Mouse (Mus musculus) heart, embryonic 15.5 days (tissue): ENCODE data around the gene Mocs3. TPM values are rescaled to one million over a fixed set of nuclear protein-coding genes. Genes with fewer than 3 reads are reported as not detected.

Experiments used
- ATAC-seq: fragments of 200-750 bp; cut with Nextera tagmentation; replicated peaks from 2 replicates; pipeline ENCODE4 v1.8.0; 2017; ENCODE audit warnings: low read depth, moderate TSS enrichment; ENCODE audit not compliant: insufficient number of reproducible peaks, insufficient read depth, low FRiP score
- H3K27ac ChIP-seq: fragments of 300-500 bp; sonication (generic); 2 replicates; pipeline ENCODE4 v1.5.1; 2015; ENCODE audit warnings: mild to moderate bottlenecking, inconsistent platforms
- H3K27me3 ChIP-seq: fragments of 300-500 bp; sonication (generic); 2 replicates; pipeline ENCODE4 v1.6.1; 2015; ENCODE audit warnings: inconsistent platforms
- H3K36me3 ChIP-seq: fragments of 300-500 bp; sonication (generic); 2 replicates; pipeline ENCODE4 v1.6.1; 2015; ENCODE audit warnings: mild to moderate bottlenecking, inconsistent platforms
- H3K4me1 ChIP-seq: fragments of 300-500 bp; sonication (generic); replicated peaks from 2 replicates; pipeline ENCODE4 v1.6.1; 2015; ENCODE audit warnings: inconsistent platforms
- H3K4me2 ChIP-seq: fragments of 300-500 bp; sonication (generic); 2 replicates; pipeline ENCODE4 v1.6.1; 2015; ENCODE audit warnings: inconsistent platforms, mild to moderate bottlenecking, moderate library complexity
- H3K4me3 ChIP-seq: fragments of 300-500 bp; sonication (generic); 2 replicates; pipeline ENCODE4 v1.5.1; 2015; ENCODE audit warnings: mild to moderate bottlenecking, inconsistent platforms
- H3K9ac ChIP-seq: fragments of 300-500 bp; sonication (generic); 2 replicates; pipeline ENCODE4 v1.6.1; 2015; ENCODE audit warnings: mild to moderate bottlenecking, inconsistent platforms
- H3K9me3 ChIP-seq: fragments of 300-500 bp; sonication (generic); replicated peaks from 2 replicates; pipeline ENCODE4 v1.6.1; 2016; ENCODE audit warnings: inconsistent platforms
- WGBS: fragments of 180-500 bp; shearing (Covaris S2); methylation state at CpG from one replicate; pipeline ENCODE4 v1.1.7; 2015; ENCODE audit warnings: mixed read lengths; 5-methylcytosine and 5-hydroxymethylcytosine counted together
- polyA plus RNA-seq: library from polyadenylated mRNA; unstranded; fragments of >200 nt; fragmentation: Nextera tagmentation; extraction: Ambion mirVana; gene quantifications from 2 replicates; pipeline ENCODE4 v1.2.1, GENCODE M21; 2015

The Mocs3 gene
- polyA plus RNA-seq, 1 experiment from 2014 or later: 4.2 TPM

DNA sequence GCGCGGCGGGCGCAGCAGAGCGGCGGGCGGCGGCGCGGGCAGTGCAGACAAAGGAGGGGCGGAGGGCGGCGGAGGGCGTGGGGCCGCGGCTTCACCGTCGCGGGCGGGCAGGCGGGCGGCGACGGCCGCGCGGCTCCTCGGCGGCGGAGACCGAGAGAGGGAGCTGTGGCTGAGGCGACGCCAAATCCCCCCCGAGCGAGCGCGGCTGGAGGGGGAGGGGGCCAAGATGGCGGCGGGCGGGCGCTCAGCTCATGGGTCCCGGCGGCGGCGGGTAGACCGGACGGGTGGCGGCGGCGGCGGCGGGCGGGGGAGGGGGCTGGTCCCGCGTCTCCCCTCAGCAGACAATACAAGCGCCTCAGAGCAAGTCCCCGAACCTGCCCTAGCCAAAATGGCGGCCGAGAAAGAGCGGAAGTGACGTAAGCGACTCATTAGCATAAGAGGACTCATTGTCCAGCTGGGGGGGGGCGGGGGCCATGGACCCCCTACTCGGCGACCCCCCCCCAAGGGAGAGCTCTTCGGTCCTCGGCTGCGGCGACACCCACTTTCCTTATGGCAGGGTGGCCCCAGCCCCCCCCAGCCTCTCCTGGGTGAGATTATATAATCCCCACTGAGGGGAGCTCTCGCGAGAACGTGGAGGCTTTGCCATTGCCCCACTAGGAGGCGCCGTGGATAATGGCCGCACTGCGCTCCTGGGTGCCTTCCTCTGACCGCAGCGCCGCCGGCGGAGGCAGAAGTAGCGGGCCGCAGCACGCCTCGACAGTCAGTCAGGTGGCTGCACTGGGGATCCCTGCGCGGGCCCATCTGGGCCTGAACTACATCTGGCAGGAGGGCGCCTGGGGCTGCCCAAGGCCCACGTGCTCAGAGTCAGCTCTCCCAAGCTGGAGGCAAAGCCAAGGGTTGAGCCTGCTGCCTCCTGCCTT is 23.4 kb upstream of the Mocs3 start, which contains the start of gene Adnp:
TSS of gene Adnp (minus strand) at position 388 of the 920 bp plus-strand sequence.
- peak within 1 kb of the TSS; percentile 100 for H3K9ac ChIP-seq
- H3K4me2 ChIP-seq: peak within 1 kb of the TSS; percentile 69
- H3K4me3 ChIP-seq: peak within 1 kb of the TSS; percentile 99
- no peaks in the 10 kb centered on the region for H3K9me3 ChIP-seq
- H3K4me1 ChIP-seq: peaks cover 17% of the 10 kb centered on the region
- under 1% methylated on average over 75 of the region's 89 CpGs for WGBS
- no peaks in the 10 kb centered on the region for H3K27me3 ChIP-seq
- ATAC-seq: peak; percentile 88
- H3K36me3 ChIP-seq: peaks cover 27% of the 10 kb centered on the region
- H3K27ac ChIP-seq: peak within 1 kb of the TSS; percentile 99

DNA sequence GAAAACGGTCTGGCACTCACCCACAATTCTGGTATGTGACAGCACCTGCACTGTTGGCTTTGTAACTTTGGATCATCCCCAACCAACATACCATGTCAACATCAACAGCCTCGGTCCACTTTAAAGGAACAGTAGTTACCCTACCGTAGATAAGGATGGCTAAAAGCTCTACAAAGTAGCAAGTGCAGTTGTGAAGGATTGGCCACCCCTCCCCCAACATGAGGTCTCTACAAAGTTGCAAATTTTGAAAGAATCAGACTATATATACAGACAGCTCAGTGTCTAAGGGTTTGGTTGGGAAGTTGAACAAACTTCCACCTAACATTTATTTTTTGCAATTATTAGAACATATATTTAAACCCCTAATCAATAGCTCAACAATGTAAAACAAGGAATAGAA is 22.5 kb upstream of the Mocs3 start:
- H3K4me2 ChIP-seq: no peak overlapping the region
- ATAC-seq: no peak
- H3K9ac ChIP-seq: no peak overlapping the region

DNA sequence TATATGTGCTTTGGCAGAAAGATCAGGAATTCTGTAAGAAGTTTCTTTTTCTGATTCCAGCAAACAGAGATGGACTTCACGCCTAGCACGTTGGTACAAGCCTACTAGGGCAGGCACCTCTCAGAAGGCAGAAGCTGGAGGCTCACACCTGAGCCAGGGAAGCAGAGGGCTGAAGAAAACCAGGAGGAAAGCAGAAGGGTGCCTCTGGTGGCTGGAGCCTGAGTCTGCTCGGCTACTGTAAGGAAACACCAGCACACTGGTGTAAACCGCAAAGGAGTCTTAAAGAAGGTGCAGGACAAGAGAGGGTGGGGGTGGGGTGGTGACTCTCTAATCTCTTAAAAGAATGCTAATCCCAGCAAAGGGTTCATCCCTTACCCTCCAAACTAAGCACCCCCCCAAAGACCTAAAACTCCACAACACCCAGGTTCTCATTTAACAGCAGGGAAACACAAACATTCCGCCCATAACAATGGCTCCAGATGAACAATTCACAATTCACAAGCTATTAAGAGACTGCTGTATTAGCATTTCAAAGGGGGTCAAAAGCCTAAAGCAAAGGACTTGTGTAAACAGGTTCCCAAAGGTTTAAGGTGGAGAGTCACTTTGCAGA is 16.5 kb upstream of the Mocs3 start:
- Histone ChIP-seq H3K27me3 (no peaks in the 10 kb centered on the region), H3K27ac (no peak overlapping the region), H3K4me3 (no peak overlapping the region), H3K36me3 (peaks cover 76% of the 10 kb centered on the region), H3K9me3 (no peaks in the 10 kb centered on the region), H3K4me1 (no peaks in the 10 kb centered on the region), H3K9ac (no peak overlapping the region), H3K4me2 (no peak overlapping the region)
- ATAC-seq: no peak
- 61% methylated on average over 5 of the region's 5 CpGs for WGBS

More for the DNA sequence above, 22.5 kb upstream of the Mocs3 start:
- Histone ChIP-seq H3K4me1 (peaks cover 14% of the 10 kb centered on the region), H3K27ac (peak overlapping the region; percentile 99), H3K27me3 (no peaks in the 10 kb centered on the region), H3K36me3 (peaks cover 36% of the 10 kb centered on the region), H3K4me3 (no peak overlapping the region), H3K9me3 (no peaks in the 10 kb centered on the region)
- WGBS: 90% methylated on average over 3 of the region's 3 CpGs

DNA sequence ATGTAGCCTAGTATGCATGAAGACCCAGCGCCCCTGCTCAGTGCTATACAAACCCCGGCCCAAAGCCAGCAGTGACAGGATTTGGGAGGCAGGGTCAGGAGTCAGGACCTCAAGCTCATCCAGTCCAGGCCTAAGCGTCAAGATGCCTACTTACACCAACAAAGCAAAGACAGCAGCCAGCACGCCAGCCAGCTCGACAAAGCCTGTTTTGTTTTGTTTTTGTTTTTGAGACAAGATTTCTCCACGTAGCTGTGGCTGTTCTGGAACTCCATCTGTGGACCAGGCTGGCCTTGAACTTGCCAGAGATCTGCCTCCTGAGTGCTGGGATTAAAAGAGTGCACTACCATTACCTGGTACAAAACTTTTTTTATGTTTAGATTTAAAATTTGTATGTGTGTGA is 7.1 kb upstream of the Mocs3 start:
- ATAC-seq: no peak
- WGBS: 85% methylated on average over 6 of the region's 6 CpGs

DNA sequence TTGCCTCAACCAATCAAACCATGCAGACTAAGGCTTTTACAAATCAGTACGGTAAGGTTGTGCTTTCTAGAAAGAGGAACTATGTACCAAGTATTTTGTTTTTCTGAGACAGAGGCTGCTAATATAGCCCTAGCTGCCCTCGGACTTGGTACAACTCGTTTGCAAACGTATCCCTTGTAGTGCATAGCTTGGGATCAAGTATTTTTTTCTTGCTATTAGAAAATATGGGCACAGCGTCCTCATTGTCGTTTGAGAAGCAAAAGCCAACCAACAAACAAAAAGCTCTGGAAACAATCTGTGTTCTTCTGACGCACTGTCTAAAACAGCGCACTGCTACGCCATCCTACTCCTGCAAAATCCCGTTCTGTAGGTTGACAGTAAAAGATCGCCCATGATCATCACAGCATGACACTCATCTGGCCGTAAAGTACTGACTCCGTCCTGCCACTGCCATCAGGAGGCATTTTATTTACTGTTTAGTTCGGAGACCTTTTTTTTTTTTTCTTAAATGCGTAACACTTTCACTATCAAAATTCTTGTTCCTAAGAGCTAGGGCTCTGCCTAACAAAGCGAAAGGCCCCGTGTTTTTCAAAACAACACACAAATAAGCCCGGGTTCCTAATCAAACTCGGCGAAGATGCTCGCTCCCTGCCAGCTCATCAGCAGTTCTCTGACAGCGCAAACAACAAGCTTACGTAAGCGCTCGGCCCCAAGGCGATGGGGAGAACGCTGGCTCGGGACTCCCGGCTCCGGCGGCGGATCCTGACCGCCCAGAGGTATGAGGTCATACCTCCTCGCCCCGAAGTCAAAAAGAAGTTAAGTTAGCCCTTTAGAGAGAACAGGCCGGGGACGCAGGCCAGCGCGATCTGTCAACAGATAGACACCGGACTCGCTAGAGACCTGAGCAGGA is 1.1 kb upstream of the Mocs3 start:
- Histone ChIP-seq H3K9ac (peak overlapping the region; percentile 96), H3K4me3 (peak overlapping the region; percentile 98), H3K4me1 (peaks cover 33% of the 10 kb centered on the region), H3K36me3 (peaks cover 25% of the 10 kb centered on the region), H3K4me2 (peak overlapping the region; percentile 98), H3K27ac (peak overlapping the region; percentile 95), H3K27me3 (no peaks in the 10 kb centered on the region), H3K9me3 (no peaks in the 10 kb centered on the region)
- WGBS: 16% methylated on average over 41 of the region's 41 CpGs
- no peak for ATAC-seq

More for the DNA sequence above, 7.1 kb upstream of the Mocs3 start:
- H3K9ac ChIP-seq: no peak overlapping the region
- H3K4me2 ChIP-seq: no peak overlapping the region
- H3K4me3 ChIP-seq: no peak overlapping the region
- no peaks in the 10 kb centered on the region for H3K9me3 ChIP-seq
- H3K36me3 ChIP-seq: peaks cover 76% of the 10 kb centered on the region
- H3K27ac ChIP-seq: no peak overlapping the region
- peaks cover 4% of the 10 kb centered on the region for H3K4me1 ChIP-seq
- H3K27me3 ChIP-seq: no peaks in the 10 kb centered on the region

DNA sequence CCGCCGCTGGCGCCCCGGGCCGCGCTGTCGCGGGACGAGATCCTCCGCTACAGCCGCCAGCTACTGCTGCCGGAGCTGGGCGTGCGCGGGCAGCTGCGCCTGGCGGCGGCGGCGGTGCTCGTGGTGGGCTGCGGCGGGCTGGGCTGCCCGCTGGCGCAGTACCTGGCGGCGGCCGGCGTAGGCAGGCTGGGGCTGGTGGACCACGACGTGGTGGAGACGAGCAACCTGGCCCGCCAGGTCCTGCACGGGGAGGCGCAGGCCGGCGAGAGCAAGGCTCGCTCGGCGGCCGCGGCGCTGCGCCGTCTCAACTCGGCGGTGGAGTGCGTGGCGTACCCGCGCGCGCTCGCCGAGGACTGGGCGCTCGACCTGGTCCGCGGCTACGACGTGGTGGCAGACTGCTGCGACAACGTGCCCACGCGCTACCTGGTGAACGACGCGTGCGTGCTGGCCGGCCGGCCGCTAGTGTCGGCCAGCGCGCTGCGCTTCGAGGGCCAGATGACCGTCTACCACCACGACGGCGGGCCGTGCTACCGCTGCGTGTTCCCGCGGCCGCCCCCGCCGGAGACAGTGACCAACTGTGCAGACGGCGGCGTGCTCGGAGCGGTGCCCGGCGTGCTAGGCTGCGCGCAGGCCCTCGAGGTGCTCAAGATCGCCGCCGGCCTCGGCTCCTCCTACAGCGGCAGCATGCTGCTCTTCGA is 500 bp downstream of the Mocs3 start:
- Histone ChIP-seq H3K9me3 (no peaks in the 10 kb centered on the region), H3K36me3 (peaks cover 9% of the 10 kb centered on the region), H3K4me2 (peak overlapping the region; percentile 98), H3K27ac (peak overlapping the region; percentile 95), H3K4me1 (peaks cover 33% of the 10 kb centered on the region), H3K4me3 (peak overlapping the region; percentile 98), H3K27me3 (no peaks in the 10 kb centered on the region), H3K9ac (peak overlapping the region; percentile 96)
- 1% methylated on average over 105 of the region's 105 CpGs for WGBS
- ATAC-seq: peak; percentile 61

DNA sequence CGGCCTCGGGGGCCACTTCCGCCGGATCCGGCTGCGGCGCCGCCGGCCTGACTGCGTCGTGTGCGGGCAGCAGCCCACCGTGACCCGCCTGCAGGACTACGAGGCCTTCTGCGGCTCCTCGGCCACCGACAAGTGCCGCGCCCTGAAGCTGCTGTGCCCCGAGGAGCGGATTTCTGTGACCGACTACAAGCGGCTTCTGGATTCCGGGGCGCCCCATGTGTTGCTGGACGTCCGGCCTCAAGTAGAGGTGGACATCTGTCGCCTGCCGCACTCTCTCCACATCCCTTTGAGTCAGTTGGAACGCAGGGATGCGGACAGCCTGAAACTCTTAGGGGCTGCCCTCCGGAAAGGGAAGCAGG is 1.0 kb downstream of the Mocs3 start:
- H3K9ac ChIP-seq: peak overlapping the region; percentile 96
- H3K9me3 ChIP-seq: no peaks in the 10 kb centered on the region
- peak overlapping the region; percentile 98 for H3K4me2 ChIP-seq
- no peak for ATAC-seq
- no peaks in the 10 kb centered on the region for H3K27me3 ChIP-seq
- H3K4me1 ChIP-seq: peaks cover 33% of the 10 kb centered on the region
- H3K4me3 ChIP-seq: peak overlapping the region; percentile 98
- no peak overlapping the region for H3K27ac ChIP-seq
- WGBS: 50% methylated on average over 33 of the region's 33 CpGs
- H3K36me3 ChIP-seq: peaks cover 4% of the 10 kb centered on the region; the same call in 1 of the 2 replicates

DNA sequence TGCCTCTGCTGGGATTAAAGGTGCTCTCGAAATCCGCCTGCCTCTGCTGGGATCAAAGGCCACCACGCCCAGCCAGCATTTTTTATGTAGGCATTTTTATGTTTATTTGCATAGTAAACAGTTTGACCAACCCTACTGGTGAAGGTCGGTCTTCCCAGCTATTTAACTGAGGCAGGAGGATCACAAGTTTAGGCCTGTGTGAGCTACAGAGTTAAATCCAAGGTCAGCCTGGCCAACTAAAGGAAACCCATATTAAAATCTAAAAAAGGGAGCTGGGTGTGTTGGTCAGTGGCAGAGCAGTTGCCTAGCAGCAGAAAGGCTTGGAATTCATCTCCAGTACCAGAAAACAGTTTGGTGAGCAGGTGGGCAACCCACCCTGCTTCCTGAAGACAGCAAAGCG is 2.9 kb downstream of the Mocs3 start:
- H3K36me3 ChIP-seq: no peaks in the 10 kb centered on the region; the same call in 1 of the 2 replicates
- H3K9ac ChIP-seq: no peak overlapping the region
- peaks cover 30% of the 10 kb centered on the region for H3K4me1 ChIP-seq
- ATAC-seq: no peak
- H3K27ac ChIP-seq: no peak overlapping the region
- no peaks in the 10 kb centered on the region for H3K9me3 ChIP-seq
- no peak overlapping the region for H3K4me3 ChIP-seq
- WGBS: 91% methylated on average over 5 of the region's 5 CpGs
- no peak overlapping the region for H3K4me2 ChIP-seq
- 0 out of 2 replicates have a peak, but pooled peaks cover under 1% of the 10 kb centered on the region for H3K27me3 ChIP-seq

DNA sequence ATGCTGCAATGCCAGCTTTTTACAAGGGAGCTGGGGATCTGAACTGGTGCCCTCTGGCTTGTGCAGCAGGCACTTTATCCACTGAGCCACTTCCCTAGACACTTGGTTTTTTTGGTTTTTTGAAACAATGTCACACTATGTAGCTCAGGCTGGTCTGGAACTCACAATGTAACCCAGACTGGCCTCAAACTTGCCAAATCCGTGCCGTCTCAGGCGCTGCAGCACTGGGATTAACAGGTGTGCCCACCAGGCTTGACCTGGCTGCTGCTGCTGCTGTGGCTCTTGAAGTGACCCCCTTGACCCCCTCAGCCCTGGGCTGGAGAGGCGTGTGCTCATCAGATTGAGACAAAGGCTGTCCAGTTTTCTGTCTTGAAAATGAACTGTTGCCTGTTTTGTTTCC is 7.9 kb downstream of the Mocs3 start:
- WGBS: 89% methylated on average over 4 of the region's 4 CpGs
- no peaks in the 10 kb centered on the region; the same call in 1 of the 2 replicates for H3K36me3 ChIP-seq
- no peak overlapping the region for H3K4me2 ChIP-seq
- no peak overlapping the region for H3K27ac ChIP-seq
- H3K9me3 ChIP-seq: no peaks in the 10 kb centered on the region
- H3K4me1 ChIP-seq: no peaks in the 10 kb centered on the region
- H3K27me3 ChIP-seq: peaks cover 5% of the 10 kb centered on the region; the same call in 1 of the 2 replicates
- H3K9ac ChIP-seq: no peak overlapping the region
- H3K4me3 ChIP-seq: no peak overlapping the region
- ATAC-seq: no peak

DNA sequence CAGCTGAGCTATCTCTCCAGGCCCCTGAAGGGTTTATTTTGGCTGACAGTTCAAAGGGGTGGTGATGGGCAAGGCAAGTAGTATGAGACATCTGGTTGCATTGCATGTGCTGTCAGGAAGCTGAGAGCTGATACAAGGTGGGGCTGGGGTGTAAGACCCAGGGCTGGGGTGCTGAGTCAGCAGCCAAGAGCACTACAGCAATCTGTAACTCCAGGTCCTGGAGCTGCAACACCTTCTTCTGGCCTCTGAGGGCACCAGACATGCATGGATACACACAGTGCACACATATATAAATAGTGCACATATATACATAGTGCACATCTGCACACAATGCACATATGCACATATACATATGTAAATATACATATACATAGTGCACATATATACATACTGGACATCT is 12.4 kb downstream of the Mocs3 start:
- H3K4me3 ChIP-seq: no peak overlapping the region
- no peaks in the 10 kb centered on the region for H3K4me1 ChIP-seq
- ATAC-seq: no peak
- H3K4me2 ChIP-seq: no peak overlapping the region
- no peak overlapping the region for H3K27ac ChIP-seq
- H3K36me3 ChIP-seq: no peaks in the 10 kb centered on the region
- peaks cover 28% of the 10 kb centered on the region for H3K27me3 ChIP-seq
- no peak overlapping the region for H3K9ac ChIP-seq
- no peaks in the 10 kb centered on the region for H3K9me3 ChIP-seq
